Comparison of ENCODE assay signal across 8 mouse cellular contexts in genomic region chr4:119359196-119359971, GRCm38 (mm10). TPM values are rescaled to one million over a fixed set of nuclear protein-coding genes. Genes with fewer than 3 reads are reported as not detected.
DNase-seq lines count a peak whose midpoint lies in the region; TF ChIP-seq lines count a peak whose summit lies in the region.

No protein-coding gene starts in this region.

- peaks cover 7% of the 10 kb centered on the region for H3K4me1 ChIP-seq in hindbrain, embryonic 10.5 days (replicated peaks)
- H3K4me1 ChIP-seq in liver, adult 2 months (ENCODE audit: control insufficient read depth, insufficient read depth, low read length): no peaks in the 10 kb centered on the region
- H3K4me1 ChIP-seq in small intestine, adult 2 months (ENCODE audit: control insufficient read depth, insufficient read depth, insufficient read length, low read length): no peaks in the 10 kb centered on the region

- H3K79me2 ChIP-seq in liver, adult 2 months (ENCODE audit: control insufficient read depth, insufficient read depth, low read length): no peaks in the 10 kb centered on the region

- peak overlapping the region; percentile 62 for H3K9ac ChIP-seq in liver, adult 2 months (ENCODE audit: low read depth, low read length)

- H3K9me3 ChIP-seq in hindbrain, embryonic 10.5 days: no peaks in the 10 kb centered on the region

- no peaks in the 10 kb centered on the region for H3K36me3 ChIP-seq in hindbrain, embryonic 10.5 days
- no peaks in the 10 kb centered on the region for H3K36me3 ChIP-seq in liver, adult 2 months (ENCODE audit: control insufficient read depth, insufficient read depth, low read length)
- H3K36me3 ChIP-seq in small intestine, adult 2 months (ENCODE audit: control insufficient read depth, insufficient read depth, low read length): no peaks in the 10 kb centered on the region

- peaks cover 10% of the 10 kb centered on the region for H3K27me3 ChIP-seq in hindbrain, embryonic 10.5 days (ENCODE audit: insufficient read depth, poor library complexity, severe bottlenecking)
- no peaks in the 10 kb centered on the region for H3K27me3 ChIP-seq in liver, adult 2 months (ENCODE audit: control insufficient read depth, insufficient read depth, low read length)
- no peaks in the 10 kb centered on the region; the same call in 1 of the 2 replicates for H3K27me3 ChIP-seq in small intestine, adult 2 months (ENCODE audit: control insufficient read depth, insufficient read depth, low read length)

- intact Hi-C loops in left cerebral cortex, postnatal 10 days (cut with DNase I): no loop called here

- peak overlapping the region; percentile 78 for H3K27ac ChIP-seq in hindbrain, embryonic 10.5 days
- H3K27ac ChIP-seq in liver, adult 2 months (replicated peaks; ENCODE audit: insufficient read depth, low read depth, low read length): peak overlapping the region; percentile 35
- H3K27ac ChIP-seq in small intestine, adult 2 months (ENCODE audit: insufficient read depth, low read depth, low read length): no peak overlapping the region

- peak overlapping the region; percentile 54 for H3K4me3 ChIP-seq in hindbrain, embryonic 10.5 days
- peak overlapping the region; percentile 70 for H3K4me3 ChIP-seq in liver, adult 2 months (ENCODE audit: insufficient read depth, low read depth, low read length)
- peak overlapping the region; percentile 49 for H3K4me3 ChIP-seq in small intestine, adult 2 months (ENCODE audit: low read depth, low read length)

- peak; percentile 35 to 73 for DNase-seq in adrenal gland, adult (ENCODE audit: inconsistent age in 2 of 2, low spot score in 1 of 2)
- DNase-seq in adrenal gland, postnatal 4 days (ENCODE audit: low spot score in 2 of 2): no peak
- peak; percentile 7 for DNase-seq in 3134 (ENCODE audit: extremely low read depth, insufficient read length, low spot score)
- peak; percentile 54 for DNase-seq in embryo, embryonic 10.5 days (ENCODE audit: low spot score)
- DNase-seq in hindbrain, embryonic 10.5 days (ENCODE audit: low spot score): peak; percentile 61
- DNase-seq in liver, adult 2 months (ENCODE audit: extremely low read depth, low read depth, low spot score): peak; percentile 63
- DNase-seq in left cerebral cortex, postnatal 10 days (ENCODE audit: extremely low spot score in 1 of 2, low spot score in 2 of 2): no peak

- 9% methylated on average over 30 of the region's 30 CpGs for WGBS in hindbrain, embryonic 10.5 days
- 3% methylated on average over 30 of the region's 30 CpGs for WGBS in liver, adult 2 months
- 7% methylated on average over 30 of the region's 30 CpGs for WGBS in small intestine, adult 2 months

- TF ChIP-seq CTCF in liver, adult 2 months (IDR thresholded peaks at IDR 0.05; ENCODE audit: low read depth, low read length): peak; percentile 1; the same call in 1 of the 2 replicates
- TF ChIP-seq CTCF in small intestine, adult 2 months (IDR thresholded peaks at IDR 0.05; ENCODE audit: extremely low read depth, insufficient read length, insufficient replicate concordance, low read depth, low read length): no peak

- no peak for TF ChIP-seq POLR2A in liver, adult 2 months (IDR thresholded peaks at IDR 0.05; ENCODE audit: extremely low read depth, insufficient read depth, low read length)
- no peak for TF ChIP-seq POLR2A in small intestine, adult 2 months (IDR thresholded peaks at IDR 0.05; ENCODE audit: low read depth, low read length)

RNA-seq across cellular contexts. Expression of gene Ppih, which starts 39.0 kb away (rescaled TPM):
- total RNA-seq in adrenal gland, postnatal 4 days (2021): 10 to 100 TPM; 32.9 to 33.4 TPM
- polyA plus RNA-seq in hindbrain, embryonic 10.5 days (2016; fragmentation: Nextera tagmentation; extraction: Ambion mirVana): 124 and 139 TPM in 2 replicates
- total RNA-seq in liver, adult 2 months (2014; rRNA removed): 12.2 and 15.4 TPM in 2 replicates
- polyA plus RNA-seq in liver, adult 2 months (2012; rRNA removed): 4.1 and 5.0 TPM in 2 replicates
- 2.5 and 4.3 TPM in 2 replicates for polyA plus RNA-seq in small intestine, adult 2 months (2012; rRNA removed)
- total RNA-seq in left cerebral cortex, postnatal 10 days (2021): 10 to 100 TPM; 19.5 to 23.5 TPM

RNA-seq across cellular contexts. Expression of gene Ccdc30, which starts 55.9 kb away (rescaled TPM):
- 10 to 100 TPM; 11.8 to 14.0 TPM for total RNA-seq in adrenal gland, postnatal 4 days (2021)
- 6.6 and 11.0 TPM in 2 replicates for polyA plus RNA-seq in hindbrain, embryonic 10.5 days (2016; fragmentation: Nextera tagmentation; extraction: Ambion mirVana)
- total RNA-seq in liver, adult 2 months (2014; rRNA removed): 5.4 and 5.9 TPM in 2 replicates
- 1.8 and 3.0 TPM in 2 replicates for polyA plus RNA-seq in liver, adult 2 months (2012; rRNA removed)
- 0.10 and 0.13 TPM in 2 replicates for polyA plus RNA-seq in small intestine, adult 2 months (2012; rRNA removed)
- 10 to 100 TPM; 18.1 to 20.1 TPM for total RNA-seq in left cerebral cortex, postnatal 10 days (2021)

Comparison
In these comparisons a context has a peak if more than half of its experiments do, and no peak if none do; other contexts are left out.
1. DNase-seq: peak in adrenal gland, adult (2 of 2), 3134 (single experiment), embryo, embryonic 10.5 days (single experiment), hindbrain, embryonic 10.5 days (single experiment) and liver, adult 2 months (single experiment); none in adrenal gland, postnatal 4 days (0 of 2) and left cerebral cortex, postnatal 10 days (0 of 2).
2. Peak in every context shown above with its lines, with median percentiles within 50 percentile points of each other: H3K4me3 ChIP-seq.